Mouse (Mus musculus): ENCODE measurements around the gene Tmem150a.

- no peak for TF ChIP-seq CTCF (IDR thresholded peaks at IDR 0.05; ENCODE audit: low read depth, low read length)
- no peak for TF ChIP-seq POLR2A (IDR thresholded peaks at IDR 0.05; ENCODE audit: borderline replicate concordance, low read depth, low read length)
Observed at GRCm38 (mm10) chr6:72392341-72392740, 37.1 kb downstream of the Tmem150a start.
